Mouse (Mus musculus): ENCODE measurements at regions not wholly inside any gene's neighbourhood (a gene's known extent, or its start where the extent isn't known, plus 50 kb on each side); places are given as distances from the start of the nearest gene placed in this dataset.

GRCm38 (mm10) chr1:119173030-119173756, 119.8 kb upstream of the Gli2 start:
- TF ChIP-seq POLR2A (IDR thresholded peaks at IDR 0.05; ENCODE audit: low read depth, low read length) (no peak), CTCF (IDR thresholded peaks at IDR 0.05; ENCODE audit: extremely low read depth, insufficient read length, insufficient replicate concordance, low read depth, low read length) (no peak)
- WGBS, result 81% methylated on average over 5 of the region's 5 CpGs

DNA sequence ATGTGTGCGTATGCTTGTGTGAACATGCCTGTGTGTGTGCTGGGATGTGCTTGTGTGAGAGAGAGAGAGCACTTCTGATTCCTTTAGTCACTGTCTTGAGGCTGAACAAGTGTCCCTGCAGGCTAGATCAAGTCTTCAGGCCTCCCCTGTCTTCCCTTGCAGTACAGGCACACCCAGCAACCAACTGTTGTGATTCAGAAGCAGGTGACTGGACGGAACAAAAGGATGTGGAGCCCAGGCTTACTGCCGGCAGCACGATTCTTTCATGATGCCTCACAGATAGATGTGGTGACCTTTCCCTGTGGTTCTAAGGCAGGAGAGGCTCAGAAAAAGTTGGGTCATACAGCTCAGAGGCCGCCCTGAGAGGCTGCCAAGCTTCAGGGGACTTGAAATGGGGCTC, 114.0 kb upstream of the Gli2 start:
- Histone ChIP-seq H3K36me3 (ENCODE audit: control insufficient read depth, insufficient read depth, low read length) (no peaks in the 10 kb centered on the region), H3K27me3 (ENCODE audit: control insufficient read depth, insufficient read depth, low read length) (no peaks in the 10 kb centered on the region), H3K27ac (ENCODE audit: insufficient read depth, low read depth, low read length) (no peak overlapping the region), H3K4me1 (ENCODE audit: control insufficient read depth, insufficient read depth, insufficient read length, low read length) (no peaks in the 10 kb centered on the region), H3K4me3 (ENCODE audit: low read depth, low read length) (no peak overlapping the region)
- WGBS, result 73% methylated on average over 5 of the region's 5 CpGs
- TF ChIP-seq POLR2A (IDR thresholded peaks at IDR 0.05; ENCODE audit: low read depth, low read length), result no peak
- no peak for TF ChIP-seq CTCF (IDR thresholded peaks at IDR 0.05; ENCODE audit: extremely low read depth, insufficient read length, insufficient replicate concordance, low read depth, low read length)

More at GRCm38 (mm10) chr1:119173030-119173756, 119.8 kb upstream of the Gli2 start:
- Histone ChIP-seq H3K4me1 (ENCODE audit: control insufficient read depth, insufficient read depth, insufficient read length, low read length) (no peaks in the 10 kb centered on the region), H3K27me3 (ENCODE audit: control insufficient read depth, insufficient read depth, low read length) (no peaks in the 10 kb centered on the region), H3K27ac (ENCODE audit: insufficient read depth, low read depth, low read length) (no peak overlapping the region), H3K36me3 (ENCODE audit: control insufficient read depth, insufficient read depth, low read length) (no peaks in the 10 kb centered on the region), H3K4me3 (ENCODE audit: low read depth, low read length) (no peak overlapping the region)

GRCm38 (mm10) chr1:119166286-119166685, 112.9 kb upstream of the Gli2 start:
- Histone ChIP-seq H3K36me3 (ENCODE audit: control insufficient read depth, insufficient read depth, low read length) (no peaks in the 10 kb centered on the region), H3K27ac (ENCODE audit: insufficient read depth, low read depth, low read length) (no peak overlapping the region), H3K4me1 (ENCODE audit: control insufficient read depth, insufficient read depth, insufficient read length, low read length) (no peaks in the 10 kb centered on the region), H3K27me3 (ENCODE audit: control insufficient read depth, insufficient read depth, low read length) (no peaks in the 10 kb centered on the region), H3K4me3 (ENCODE audit: low read depth, low read length) (no peak overlapping the region)
- TF ChIP-seq POLR2A (IDR thresholded peaks at IDR 0.05; ENCODE audit: low read depth, low read length) (no peak), CTCF (IDR thresholded peaks at IDR 0.05; ENCODE audit: extremely low read depth, insufficient read length, insufficient replicate concordance, low read depth, low read length) (no peak)
- 92% methylated on average over 7 of the region's 7 CpGs for WGBS

- WGBS, result 64% methylated on average over 5 of the region's 5 CpGs
- TF ChIP-seq CTCF (IDR thresholded peaks at IDR 0.05; ENCODE audit: extremely low read depth, insufficient read length, insufficient replicate concordance, low read depth, low read length), result no peak
- no peak for TF ChIP-seq POLR2A (IDR thresholded peaks at IDR 0.05; ENCODE audit: low read depth, low read length)
- H3K27me3 ChIP-seq (ENCODE audit: control insufficient read depth, insufficient read depth, low read length), result no peaks in the 10 kb centered on the region
- H3K27ac ChIP-seq (ENCODE audit: insufficient read depth, low read depth, low read length), result no peak overlapping the region
- no peaks in the 10 kb centered on the region for H3K36me3 ChIP-seq (ENCODE audit: control insufficient read depth, insufficient read depth, low read length)
- H3K4me1 ChIP-seq (ENCODE audit: control insufficient read depth, insufficient read depth, insufficient read length, low read length), result no peaks in the 10 kb centered on the region
- no peak overlapping the region for H3K4me3 ChIP-seq (ENCODE audit: low read depth, low read length)
These were observed 111.4 kb upstream of the Gli2 start for GRCm38 (mm10) chr1:119164811-119165210.

GRCm38 (mm10) chr1:119163846-119164245, 110.4 kb upstream of the Gli2 start:
- H3K4me3 ChIP-seq (ENCODE audit: low read depth, low read length), result no peak overlapping the region
- no peak for TF ChIP-seq CTCF (IDR thresholded peaks at IDR 0.05; ENCODE audit: extremely low read depth, insufficient read length, insufficient replicate concordance, low read depth, low read length)
- H3K36me3 ChIP-seq (ENCODE audit: control insufficient read depth, insufficient read depth, low read length), result no peaks in the 10 kb centered on the region
- no peak overlapping the region for H3K27ac ChIP-seq (ENCODE audit: insufficient read depth, low read depth, low read length)
- no peaks in the 10 kb centered on the region for H3K4me1 ChIP-seq (ENCODE audit: control insufficient read depth, insufficient read depth, insufficient read length, low read length)
- no peaks in the 10 kb centered on the region for H3K27me3 ChIP-seq (ENCODE audit: control insufficient read depth, insufficient read depth, low read length)

DNA sequence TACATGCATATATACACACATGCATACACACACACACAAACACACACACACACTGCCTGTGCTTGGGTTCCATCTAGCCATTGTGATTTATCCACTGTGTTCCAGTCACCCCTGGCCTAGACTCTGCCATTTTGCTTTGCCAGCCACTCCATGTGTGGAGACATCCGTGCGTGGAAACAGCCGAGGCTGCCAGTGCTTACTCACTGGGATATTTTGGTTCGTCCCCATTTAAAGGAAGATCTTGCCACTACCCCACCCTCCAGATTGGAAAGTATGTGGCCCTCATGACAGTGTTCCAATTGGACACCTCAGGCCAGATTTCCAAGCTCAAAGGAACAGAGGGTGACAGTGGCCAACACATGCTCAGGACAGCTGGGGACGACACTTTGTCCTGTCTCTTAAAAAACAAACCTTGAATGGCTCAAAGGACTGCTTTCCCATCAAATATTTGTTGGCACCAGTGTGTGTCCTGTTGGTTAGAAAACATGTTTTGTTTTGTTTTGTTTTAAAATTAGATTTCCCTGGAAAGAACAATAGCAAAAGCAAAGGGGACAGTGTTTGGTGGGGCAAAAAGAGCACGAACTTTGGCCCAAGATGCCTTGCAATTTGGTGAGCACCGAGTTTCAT, 109.8 kb upstream of the Gli2 start:
- Histone ChIP-seq H3K27ac (ENCODE audit: insufficient read depth, low read depth, low read length) (no peak overlapping the region), H3K4me3 (ENCODE audit: low read depth, low read length) (no peak overlapping the region), H3K27me3 (ENCODE audit: control insufficient read depth, insufficient read depth, low read length) (no peaks in the 10 kb centered on the region), H3K36me3 (ENCODE audit: control insufficient read depth, insufficient read depth, low read length) (no peaks in the 10 kb centered on the region), H3K4me1 (ENCODE audit: control insufficient read depth, insufficient read depth, insufficient read length, low read length) (no peaks in the 10 kb centered on the region)
- 81% methylated on average over 7 of the region's 7 CpGs for WGBS
- TF ChIP-seq POLR2A (IDR thresholded peaks at IDR 0.05; ENCODE audit: low read depth, low read length) (no peak), CTCF (IDR thresholded peaks at IDR 0.05; ENCODE audit: extremely low read depth, insufficient read length, insufficient replicate concordance, low read depth, low read length) (no peak)

GRCm38 (mm10) chr1:119161751-119162150, 108.3 kb upstream of the Gli2 start:
- WGBS, result 74% methylated on average over 3 of the region's 3 CpGs
- TF ChIP-seq POLR2A (IDR thresholded peaks at IDR 0.05; ENCODE audit: low read depth, low read length) (no peak), CTCF (IDR thresholded peaks at IDR 0.05; ENCODE audit: extremely low read depth, insufficient read length, insufficient replicate concordance, low read depth, low read length) (no peak)

More at GRCm38 (mm10) chr1:119161751-119162150, 108.3 kb upstream of the Gli2 start:
- no peak overlapping the region for H3K27ac ChIP-seq (ENCODE audit: insufficient read depth, low read depth, low read length)
- no peaks in the 10 kb centered on the region for H3K4me1 ChIP-seq (ENCODE audit: control insufficient read depth, insufficient read depth, insufficient read length, low read length)
- H3K4me3 ChIP-seq (ENCODE audit: low read depth, low read length), result no peak overlapping the region
- H3K36me3 ChIP-seq (ENCODE audit: control insufficient read depth, insufficient read depth, low read length), result no peaks in the 10 kb centered on the region
- no peaks in the 10 kb centered on the region for H3K27me3 ChIP-seq (ENCODE audit: control insufficient read depth, insufficient read depth, low read length)
